Mouse (Mus musculus) heart, postnatal 36 days (tissue): Measurements from ENCODE around the gene Cdhr1. TPM values are rescaled to one million over a fixed set of nuclear protein-coding genes. Genes with fewer than 3 reads are reported as not detected.
"Not testable (repeated sequence)": the region's sequence is repeated elsewhere in the genome, so short reads cannot be mapped to it uniquely, and the experiment has no call there.

Source experiments
- DNase-seq, 2 experiments: peaks; one replicate each; pipeline ENCODE4 v3.0.0; 2021 to 2022
- intact Hi-C: fragments of 180-260 bp; cut with DNase I; formaldehyde crosslinking; loops from one replicate; pipeline ENCODE4 v1.15.1; 2025
- total RNA-seq, 2 experiments: library from RNA; stranded (reverse); gene quantifications; 2 replicates each; pipeline ENCODE4 v1.2.3; 2021

The Cdhr1 gene
- total RNA-seq = not detected

GRCm38 (mm10) chr14:37097956-37098530, at the start of gene Cdhr1:
Gene Cdhr1 (minus strand): TSS chr14:37098347.
- DNase-seq = no peak
- intact Hi-C loops = no loop called here

DNA sequence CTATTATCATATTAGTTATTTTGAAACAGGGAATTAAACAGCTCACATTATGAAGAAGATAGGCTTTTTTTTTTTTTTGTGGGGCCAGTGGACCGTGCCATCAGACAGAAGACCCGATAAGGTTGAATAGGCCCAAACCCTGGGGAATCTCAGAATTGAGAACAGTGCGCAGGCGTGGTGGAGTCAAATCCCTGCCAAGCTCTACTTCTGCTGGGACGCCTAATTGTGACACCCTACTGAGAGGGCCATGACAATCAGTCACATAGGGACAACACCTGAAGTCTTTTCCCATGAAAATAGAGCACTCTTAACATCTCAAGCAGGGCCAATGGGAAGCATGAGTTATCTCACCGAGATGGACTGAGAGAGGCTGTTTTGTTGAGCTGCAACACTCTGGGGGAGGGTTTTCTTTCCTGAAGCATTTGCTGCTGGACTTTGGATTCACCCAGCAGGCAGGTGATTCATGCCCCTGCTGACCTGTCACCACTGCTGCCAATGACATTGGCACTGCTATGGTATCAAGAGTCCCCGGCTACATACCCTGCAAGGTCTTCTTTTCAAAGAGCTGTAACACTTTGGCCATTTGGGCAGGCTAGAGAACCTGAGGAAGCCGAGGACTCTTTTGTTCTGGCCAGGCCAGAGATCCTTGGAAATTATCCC, 41.0 kb upstream of the Cdhr1 start:
- intact Hi-C loops = loop anchor here (10.0 kb wide), 1 partner anchor 274 kb away; no protein-coding TSS in a partner anchor
- DNase-seq = no peak

DNA sequence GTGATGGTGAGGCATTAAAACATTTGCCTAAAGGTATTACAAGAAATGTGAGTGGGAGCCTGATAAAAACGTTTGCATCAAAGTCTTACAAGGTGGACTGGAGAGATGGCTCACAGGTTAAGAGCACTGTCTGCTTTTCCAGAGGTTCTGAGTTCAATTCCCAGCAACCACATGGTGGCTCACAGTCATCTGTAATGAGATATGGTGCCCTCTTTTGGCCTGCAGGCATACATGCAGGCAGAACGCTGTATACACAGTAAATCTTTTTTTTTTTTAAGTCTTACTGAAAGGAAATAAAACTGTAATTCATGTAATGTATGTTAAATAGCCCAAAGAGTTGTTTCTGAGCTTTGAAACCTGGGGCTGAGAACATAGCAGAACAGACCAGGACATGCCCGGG, 39.4 kb upstream of the Cdhr1 start:
- intact Hi-C loops = loop anchor here (10.0 kb wide), 1 partner anchor 273 kb away; no protein-coding TSS in a partner anchor
- not testable (repeated sequence) for DNase-seq

GRCm38 (mm10) chr14:37136110-37136509, 38.0 kb upstream of the Cdhr1 start:
- intact Hi-C loops = loop anchor here (10.0 kb wide), 1 partner anchor 271 kb away; no protein-coding TSS in a partner anchor
- no peak for DNase-seq

- no peak for DNase-seq
- intact Hi-C loops = loop anchor here (10.0 kb wide), 1 partner anchor 271 kb away; no protein-coding TSS in a partner anchor
Measured at GRCm38 (mm10) chr14:37135671-37136070, 37.5 kb upstream of the Cdhr1 start.

- intact Hi-C loops = loop anchor here (10.0 kb wide), 1 partner anchor 270 kb away; no protein-coding TSS in a partner anchor
Measured at GRCm38 (mm10) chr14:37135127-37135593, 37.0 kb upstream of the Cdhr1 start, which contains the start of gene Ghitm. Gene Ghitm (minus strand): TSS chr14:37135272.

GRCm38 (mm10) chr14:37134304-37135126, 36.4 kb upstream of the Cdhr1 start:
- no peak for DNase-seq
- intact Hi-C loops = loop anchor here (5.0 to 10.0 kb wide), 2 partner anchors 167 to 270 kb away; partner anchors contain the start of gene Ccser2

More at GRCm38 (mm10) chr14:37135127-37135593, 37.0 kb upstream of the Cdhr1 start, which contains the start of gene Ghitm:
- peak; percentile 93 to 96 for DNase-seq

DNA sequence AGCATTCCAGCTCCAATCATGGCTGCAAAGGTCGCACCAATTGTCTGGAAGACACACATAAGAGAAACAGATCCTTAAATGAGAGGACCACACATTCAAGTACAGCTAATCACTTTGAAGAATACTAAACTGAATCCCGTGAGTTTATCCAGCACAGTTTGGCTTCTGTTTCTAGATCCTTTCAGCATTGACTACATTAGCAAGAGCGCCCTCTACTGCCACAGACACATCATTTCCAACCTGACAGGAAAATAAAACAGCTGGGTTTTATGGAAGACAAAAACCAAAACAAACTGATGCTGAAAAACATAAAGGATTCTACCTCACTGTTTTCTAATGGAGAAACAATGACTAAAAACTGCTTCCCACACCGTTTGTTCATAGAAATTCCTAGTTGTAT, 29.5 kb upstream of the Cdhr1 start:
- intact Hi-C loops = loop anchor here (10.0 kb wide), 1 partner anchor 233 kb away; no protein-coding TSS in a partner anchor

GRCm38 (mm10) chr14:37119233-37119632, 21.1 kb upstream of the Cdhr1 start:
- no peak for DNase-seq
- intact Hi-C loops = no loop called here

More for the DNA sequence above, 29.5 kb upstream of the Cdhr1 start:
- DNase-seq = peak; percentile 18 to 31

DNA sequence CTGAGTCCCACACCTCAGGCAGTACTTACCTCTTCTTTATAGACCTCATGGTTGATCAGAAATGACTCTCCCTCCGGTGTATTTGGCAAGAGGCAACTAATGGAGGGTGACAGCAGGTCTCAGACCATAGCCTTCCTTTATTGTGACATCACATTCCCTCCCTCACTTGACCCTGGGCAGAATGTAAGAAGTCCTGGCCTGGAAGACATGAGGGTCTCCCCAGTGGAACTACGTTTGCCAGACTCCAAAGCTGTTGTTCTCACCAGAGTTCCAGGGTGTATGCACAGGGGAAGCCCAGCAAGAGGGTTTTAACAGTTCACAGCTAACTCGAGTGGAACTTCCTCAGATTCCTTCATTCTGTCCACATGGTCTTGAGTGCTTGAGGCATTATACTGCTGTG, 15.8 kb upstream of the Cdhr1 start, which contains the start of gene 2610528A11Rik:
Gene 2610528A11Rik, minus strand, starts transcription at position 101 of the 400 bp plus-strand sequence.
- DNase-seq = no peak
- intact Hi-C loops = no loop called here

- intact Hi-C loops = no loop called here
Measured at GRCm38 (mm10) chr14:37112931-37113330, 14.8 kb upstream of the Cdhr1 start.

DNA sequence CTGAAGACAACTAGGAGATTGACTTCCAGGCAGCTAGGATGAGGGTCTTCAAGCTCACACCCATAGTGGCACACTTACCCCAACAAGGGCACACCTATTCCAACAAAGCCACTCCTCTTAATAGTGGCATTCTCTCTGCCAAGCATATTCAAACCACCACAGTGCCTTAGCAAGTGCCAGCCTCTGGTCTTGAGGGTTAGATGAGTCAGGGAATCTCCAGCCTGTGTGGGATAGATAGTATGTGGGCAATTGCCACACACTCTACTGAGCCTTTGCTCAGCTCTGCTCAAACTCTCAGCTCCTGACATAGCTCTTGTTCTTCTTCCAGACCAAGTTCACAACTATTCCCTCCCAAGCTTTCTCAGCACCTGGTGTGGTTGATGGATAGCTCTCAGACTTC, 13.2 kb upstream of the Cdhr1 start:
- no peak for DNase-seq
- intact Hi-C loops = no loop called here

More at GRCm38 (mm10) chr14:37112931-37113330, 14.8 kb upstream of the Cdhr1 start:
- no peak for DNase-seq

- no peak for DNase-seq
- intact Hi-C loops = no loop called here
Measured at GRCm38 (mm10) chr14:37110456-37110855, 12.3 kb upstream of the Cdhr1 start.

DNA sequence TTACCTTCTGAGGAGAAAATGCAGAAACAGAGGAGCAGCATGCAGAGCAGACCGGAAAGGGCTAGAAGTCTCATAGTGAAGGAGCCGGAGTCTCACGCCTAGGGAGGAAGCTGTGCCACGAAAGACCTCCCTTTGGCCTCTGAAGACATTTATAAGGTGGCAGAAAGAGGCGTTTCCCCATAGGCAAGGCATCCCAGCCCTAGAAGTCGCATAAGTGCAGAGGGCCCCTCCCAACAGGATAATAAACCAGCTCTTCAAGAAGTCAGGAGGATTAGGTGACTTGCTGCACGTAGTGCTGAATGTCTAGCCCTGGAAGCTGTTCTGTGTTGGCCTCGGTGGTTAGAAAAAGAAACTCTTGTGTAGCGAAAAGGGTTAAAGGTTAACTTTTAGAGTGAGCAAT, 11.8 kb upstream of the Cdhr1 start:
- intact Hi-C loops = no loop called here
- no peak for DNase-seq

DNA sequence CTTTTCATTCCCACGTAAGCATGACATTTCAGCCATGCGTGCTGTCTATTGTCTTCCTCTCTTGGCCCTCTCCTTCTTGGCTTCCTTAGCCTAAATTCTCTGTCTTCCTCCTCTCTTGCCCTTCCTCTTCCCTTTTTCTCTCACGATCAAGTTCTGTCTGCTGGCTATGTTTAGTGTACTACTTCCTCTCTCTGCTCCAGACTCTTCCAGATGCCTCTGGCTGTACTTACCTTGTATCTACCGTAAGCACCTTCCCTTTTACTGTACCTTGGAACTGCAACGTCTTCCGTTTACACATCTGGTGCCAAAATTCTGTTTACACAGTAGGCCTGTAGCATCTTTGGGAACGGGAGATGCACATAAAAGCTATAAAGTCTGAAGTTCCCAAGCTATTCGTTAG, 11.3 kb upstream of the Cdhr1 start:
- DNase-seq = no peak
- intact Hi-C loops = no loop called here

- DNase-seq = no peak
- intact Hi-C loops = no loop called here
Measured at GRCm38 (mm10) chr14:37105846-37106245, 7.7 kb upstream of the Cdhr1 start.

- peak in 1 of 2 experiments; percentile 16 for DNase-seq
- intact Hi-C loops = no loop called here
Measured at GRCm38 (mm10) chr14:37104747-37105146, 6.6 kb upstream of the Cdhr1 start.

DNA sequence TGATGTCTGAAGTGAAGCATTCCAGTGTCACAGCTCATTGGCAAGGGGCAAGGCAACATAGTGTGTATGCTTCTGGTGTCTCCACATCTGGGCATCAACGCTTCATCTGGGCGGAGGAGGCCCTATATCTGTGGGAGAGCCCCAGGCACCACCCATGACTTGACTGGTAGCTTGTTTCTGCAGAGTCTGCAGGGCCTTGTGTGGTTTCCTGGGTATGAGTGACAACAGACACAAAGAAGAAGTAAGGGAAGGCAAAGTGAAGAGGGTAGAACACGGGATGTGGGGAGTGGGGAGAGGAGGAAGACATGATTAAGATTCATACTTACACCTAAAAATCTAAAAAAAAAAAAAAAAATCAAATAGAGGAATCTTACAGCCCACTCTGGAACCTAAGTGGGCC, 4.3 kb upstream of the Cdhr1 start:
- intact Hi-C loops = no loop called here

DNA sequence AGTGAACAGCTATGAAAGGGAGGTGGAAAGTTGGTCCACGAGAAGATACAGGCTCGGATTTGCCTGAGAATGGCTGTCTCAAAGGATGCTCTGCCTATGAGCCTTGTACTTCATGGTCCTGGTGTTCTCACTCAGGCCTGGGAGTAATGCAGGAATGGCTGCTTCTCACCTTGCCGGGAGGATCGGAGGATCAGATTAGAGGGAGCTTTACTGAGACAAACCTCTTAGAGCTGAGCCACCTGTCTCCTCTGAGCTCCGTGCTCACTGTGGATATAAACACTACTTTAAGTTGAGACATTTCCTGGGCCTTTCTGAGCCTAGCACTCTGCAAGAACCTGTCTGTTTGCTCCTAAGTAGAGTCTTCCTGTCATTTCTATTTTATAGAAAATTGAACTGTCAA, 3.4 kb upstream of the Cdhr1 start:
- intact Hi-C loops = no loop called here
- no peak for DNase-seq

More for the DNA sequence above, 4.3 kb upstream of the Cdhr1 start:
- no peak for DNase-seq

DNA sequence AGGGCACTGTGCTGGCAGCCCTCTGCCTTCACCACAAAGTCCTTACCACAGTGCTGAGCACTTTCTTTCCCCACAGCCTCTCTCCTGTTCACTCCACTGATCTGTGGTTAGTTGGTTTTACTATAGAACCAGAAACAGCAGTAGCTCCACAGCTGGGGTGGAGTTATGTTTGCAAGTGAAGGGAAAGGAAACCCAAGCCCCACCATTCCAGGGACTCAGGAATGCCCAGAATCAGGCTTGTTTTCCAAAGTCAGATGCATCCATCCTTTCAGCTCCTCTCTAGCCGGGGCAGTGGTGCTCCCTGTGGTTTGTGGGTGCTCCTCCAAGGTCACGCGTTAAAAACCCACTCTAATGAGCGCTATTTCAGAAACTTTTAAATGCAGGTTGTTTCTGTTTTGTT, 2.6 kb downstream of the Cdhr1 start:
- no peak for DNase-seq
- intact Hi-C loops = no loop called here

DNA sequence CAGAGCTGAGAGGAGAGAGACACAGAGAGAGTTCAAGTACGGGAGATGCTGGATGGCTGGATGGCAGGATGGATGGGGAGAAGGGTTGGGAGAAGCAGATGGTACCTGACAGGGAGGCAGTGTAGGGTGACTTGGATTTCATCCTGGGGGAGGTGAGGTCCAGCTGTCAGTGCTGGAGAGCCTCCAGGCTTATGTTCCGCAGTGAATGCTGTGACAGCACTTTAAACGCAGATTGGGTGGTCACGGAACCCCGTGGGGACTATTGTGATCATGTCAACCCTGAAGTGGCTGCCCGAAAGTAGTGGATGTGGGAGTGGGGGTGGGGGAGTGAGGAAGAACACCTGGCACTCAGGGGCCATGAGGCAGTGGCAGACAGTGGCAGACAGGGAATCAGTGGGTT, 3.7 kb downstream of the Cdhr1 start:
- intact Hi-C loops = no loop called here

More for the DNA sequence above, 3.7 kb downstream of the Cdhr1 start:
- no peak for DNase-seq
